Mouse (Mus musculus): ENCODE results near the gene Chmp6. TPM values are rescaled to one million over a fixed set of nuclear protein-coding genes. Genes with fewer than 3 reads are reported as not detected.

The Chmp6 gene
- total and polyA plus RNA-seq, 3 experiments: 58.3 to 76.7 TPM; not detected in 1

- Histone ChIP-seq H3K27me3 (ENCODE audit: control insufficient read depth in 1 of 2, insufficient read depth in 2 of 2, low read length in 2 of 2) (no peaks in the 10 kb centered on the region), H3K4me1 (ENCODE audit: control insufficient read depth in 1 of 2, insufficient read depth in 2 of 2, low read length in 2 of 2) (0 out of 4 replicates have a peak, but pooled peaks cover 0 to 3% of the 10 kb centered on the region in 2 experiments), H3K36me3 (ENCODE audit: control insufficient read depth in 1 of 2, insufficient read depth in 2 of 2, low read length in 2 of 2) (no peaks in the 10 kb centered on the region), H3K79me2 (ENCODE audit: control insufficient read depth, insufficient read depth, low read length, poor library complexity) (no peaks in the 10 kb centered on the region), H3K9ac (ENCODE audit: control insufficient read depth, low read depth, low read length, poor library complexity, severe bottlenecking) (no peak overlapping the region), H3K9me3 (replicated peaks; ENCODE audit: insufficient read depth, low read length) (no peaks in the 10 kb centered on the region), H3K4me3 (ENCODE audit: control insufficient read depth in 1 of 2, insufficient read depth in 1 of 2, low read depth in 2 of 2, low read length in 2 of 2) (no peak overlapping the region), H3K27ac (ENCODE audit: control insufficient read depth, low read depth, low read length) (no peak overlapping the region)
- no peak for DNase-seq (ENCODE audit: low read depth, low spot score)
- TF ChIP-seq MAZ (IDR thresholded peaks at IDR 0.05; ENCODE audit: low read depth, low read length) (no peak), CHD2 (IDR thresholded peaks at IDR 0.05; ENCODE audit: low read length) (no peak), RAD21 (IDR thresholded peaks at IDR 0.05; ENCODE audit: low read depth, low read length) (no peak), NRF1 (IDR thresholded peaks at IDR 0.05; ENCODE audit: insufficient read depth, low read depth, low read length, poor library complexity, severe bottlenecking) (no peak), E2F4 (IDR thresholded peaks at IDR 0.05; ENCODE audit: borderline replicate concordance, low read depth, low read length) (no peak), SIN3A (IDR thresholded peaks at IDR 0.05; ENCODE audit: low read length) (no peak), EP300 (IDR thresholded peaks at IDR 0.05; ENCODE audit: low read depth in 1 of 2, low read length in 2 of 2) (no peak), MYC (IDR thresholded peaks at IDR 0.05; ENCODE audit: low read depth, low read length) (no peak), CTCF (IDR thresholded peaks at IDR 0.05 in 2 of 3, conservative IDR thresholded peaks at IDR 0.05 in 1 of 3; ENCODE audit: control insufficient read depth in 1 of 3, insufficient read depth in 1 of 3, low read depth in 2 of 3, low read length in 3 of 3, poor library complexity in 1 of 3, severe bottlenecking in 1 of 3) (no peak), USF1 (IDR thresholded peaks at IDR 0.05; ENCODE audit: low read depth, low read length) (no peak), ZKSCAN1 (IDR thresholded peaks at IDR 0.05; ENCODE audit: low read depth, low read length) (no peak), TBP (IDR thresholded peaks at IDR 0.05; ENCODE audit: low read depth, low read length) (no peak), JUND (IDR thresholded peaks at IDR 0.05; ENCODE audit: low read depth, low read length) (no peak), SMC3 (IDR thresholded peaks at IDR 0.05; ENCODE audit: low read depth, low read length) (no peak), MXI1 (IDR thresholded peaks at IDR 0.05; ENCODE audit: low read depth, low read length) (no peak), RCOR1 (IDR thresholded peaks at IDR 0.05; ENCODE audit: low read depth, low read length) (no peak)
Measured at GRCm38 (mm10) chr11:119934773-119935172, 21.5 kb downstream of the Chmp6 start.

- no peaks in the 10 kb centered on the region for H3K79me2 ChIP-seq (ENCODE audit: control insufficient read depth, insufficient read depth, low read length, poor library complexity)
- no peak overlapping the region for H3K9ac ChIP-seq (ENCODE audit: control insufficient read depth, low read depth, low read length, poor library complexity, severe bottlenecking)
- H3K4me3 ChIP-seq (ENCODE audit: control insufficient read depth in 1 of 2, insufficient read depth in 1 of 2, low read depth in 2 of 2, low read length in 2 of 2): no peak overlapping the region
- H3K4me1 ChIP-seq (ENCODE audit: control insufficient read depth in 1 of 2, insufficient read depth in 2 of 2, low read length in 2 of 2): no peaks in the 10 kb centered on the region
- no peaks in the 10 kb centered on the region for H3K9me3 ChIP-seq (replicated peaks; ENCODE audit: insufficient read depth, low read length)
- H3K27ac ChIP-seq (ENCODE audit: control insufficient read depth, low read depth, low read length): no peak overlapping the region
- DNase-seq (ENCODE audit: low read depth, low spot score): peak; percentile 65
- H3K36me3 ChIP-seq (ENCODE audit: control insufficient read depth in 1 of 2, insufficient read depth in 2 of 2, low read length in 2 of 2): no peaks in the 10 kb centered on the region
- H3K27me3 ChIP-seq (ENCODE audit: control insufficient read depth in 1 of 2, insufficient read depth in 2 of 2, low read length in 2 of 2): no peaks in the 10 kb centered on the region
- TF ChIP-seq RAD21 (IDR thresholded peaks at IDR 0.05; ENCODE audit: low read depth, low read length): peak; percentile 61
- TF ChIP-seq MAFK (IDR thresholded peaks at IDR 0.05; ENCODE audit: borderline replicate concordance, low read depth, low read length): no peak
- TF ChIP-seq SMC3 (IDR thresholded peaks at IDR 0.05; ENCODE audit: low read depth, low read length): peak; percentile 93
- TF ChIP-seq MAX (IDR thresholded peaks at IDR 0.05; ENCODE audit: low read length): no peak
- TF ChIP-seq CHD1 (IDR thresholded peaks at IDR 0.05; ENCODE audit: low read depth, low read length): no peak
- no peak for TF ChIP-seq TBP (IDR thresholded peaks at IDR 0.05; ENCODE audit: low read depth, low read length)
- TF ChIP-seq ZC3H11A (IDR thresholded peaks at IDR 0.05; ENCODE audit: low read depth, low read length): peak; percentile 81
- no peak for TF ChIP-seq HCFC1 (IDR thresholded peaks at IDR 0.05; ENCODE audit: low read depth, low read length)
- TF ChIP-seq MYC (IDR thresholded peaks at IDR 0.05; ENCODE audit: low read depth, low read length): no peak
- no peak for TF ChIP-seq ETS1 (IDR thresholded peaks at IDR 0.05; ENCODE audit: low read depth, low read length)
- peak; percentile 76 to 89 (median 87) for TF ChIP-seq CTCF (IDR thresholded peaks at IDR 0.05 in 2 of 3, conservative IDR thresholded peaks at IDR 0.05 in 1 of 3; ENCODE audit: control insufficient read depth in 1 of 3, insufficient read depth in 1 of 3, low read depth in 2 of 3, low read length in 3 of 3, poor library complexity in 1 of 3, severe bottlenecking in 1 of 3)
- TF ChIP-seq MEF2A (IDR thresholded peaks at IDR 0.05; ENCODE audit: extremely low read depth, insufficient replicate concordance, low read depth, low read length, poor library complexity, severe bottlenecking): no peak
- no peak for TF ChIP-seq ZNF384 (IDR thresholded peaks at IDR 0.05; ENCODE audit: low read depth, low read length)
Measured at GRCm38 (mm10) chr11:119935457-119935856, 22.2 kb downstream of the Chmp6 start.
